Mouse (Mus musculus) lung, postnatal 25 days (tissue): ENCODE data around the gene Zfp367.

Experiments used
- DNase-seq: peaks from one replicate; pipeline ENCODE4 v3.0.0; 2022; ENCODE audit warnings: low spot score

The Zfp367 gene

GRCm38 (mm10) chr13:64090278-64090677, 62.7 kb downstream of the Zfp367 start:
- no peak for DNase-seq

GRCm38 (mm10) chr13:64089130-64089529, 63.9 kb downstream of the Zfp367 start, which contains the start of gene Hsd17b3:
TSS of gene Hsd17b3 (minus strand) at chr13:64089230.
- no peak for DNase-seq

GRCm38 (mm10) chr13:64088057-64088456, 64.9 kb downstream of the Zfp367 start:
- no peak for DNase-seq

GRCm38 (mm10) chr13:64086036-64086435, 67.0 kb downstream of the Zfp367 start:
- DNase-seq, result no peak

GRCm38 (mm10) chr13:64083331-64083730, 69.7 kb downstream of the Zfp367 start:
- DNase-seq, result no peak
